Mouse (Mus musculus) MEL (cell line): Measurements from ENCODE around the gene Yeats2. TPM values are rescaled to one million over a fixed set of nuclear protein-coding genes. Genes with fewer than 3 reads are reported as not detected.
A peak's percentile ranks its signal among the peaks of the same experiment; 100 is the strongest.

Experiments used
- DNase-seq: peaks from one replicate; pipeline ENCODE4 v3.0.0; 2011; ENCODE audit warnings: low read depth, low spot score
- H3K27ac ChIP-seq: 2 replicates; pipeline ENCODE4 v1.5.1; 2012; ENCODE audit warnings: low read depth, mild to moderate bottlenecking, control low read depth, low read length, moderate library complexity; ENCODE audit not compliant: control insufficient read depth
- H3K27me3 ChIP-seq, 2 experiments: fragments of 150-350 bp in 1 of 2; sonication (generic) in 1 of 2; 2 replicates each; pipeline ENCODE4 v1.6.1; 2012; ENCODE audit warnings: low read length in 2 of 2, mild to moderate bottlenecking in 2 of 2, improper control_type of control experiment in 1 of 2, moderate library complexity in 1 of 2; ENCODE audit not compliant: insufficient read depth in 2 of 2, control insufficient read depth in 1 of 2
- H3K36me3 ChIP-seq, 2 experiments: 2 replicates each; pipeline ENCODE4 v1.6.1; 2012 to 2014; ENCODE audit warnings: low read length in 2 of 2, improper control_type of control experiment in 1 of 2, inconsistent platforms in 1 of 2, mild to moderate bottlenecking in 1 of 2; ENCODE audit not compliant: insufficient read depth in 2 of 2, control insufficient read depth in 1 of 2
- H3K4me1 ChIP-seq, 2 experiments: fragments of 150-350 bp in 1 of 2; sonication (generic) in 1 of 2; 2 replicates each; pipeline ENCODE4 v1.6.1; 2012; ENCODE audit warnings: low read length in 2 of 2, improper control_type of control experiment in 1 of 2, mild to moderate bottlenecking in 1 of 2; ENCODE audit not compliant: insufficient read depth in 2 of 2, control insufficient read depth in 1 of 2
- H3K4me3 ChIP-seq, 2 experiments: fragments of 150-350 bp in 1 of 2; sonication (generic) in 1 of 2; 2 replicates each; pipeline ENCODE4 v1.5.1; 2012; ENCODE audit warnings: low read depth in 2 of 2, low read length in 2 of 2, mild to moderate bottlenecking in 2 of 2, moderate library complexity in 2 of 2, control low read depth in 1 of 2, improper control_type of control experiment in 1 of 2; ENCODE audit not compliant: control insufficient read depth in 1 of 2, insufficient read depth in 1 of 2
- H3K79me2 ChIP-seq: 2 replicates; pipeline ENCODE4 v1.6.1; 2012; ENCODE audit warnings: mild to moderate bottlenecking, low read length, moderate library complexity; ENCODE audit not compliant: control insufficient read depth, poor library complexity, insufficient read depth
- H3K9ac ChIP-seq: 2 replicates; pipeline ENCODE4 v1.6.1; 2012; ENCODE audit warnings: low read depth, mild to moderate bottlenecking, control low read depth, low read length, moderate library complexity; ENCODE audit not compliant: control insufficient read depth, poor library complexity, severe bottlenecking
- H3K9me3 ChIP-seq: fragments of 150-350 bp; sonication (generic); replicated peaks from 2 replicates; pipeline ENCODE4 v1.6.1; 2012; ENCODE audit warnings: mild to moderate bottlenecking, low read length, improper control_type of control experiment, moderate library complexity; ENCODE audit not compliant: insufficient read depth
- BHLHE40 ChIP-seq: IDR thresholded peaks from 2 replicates; pipeline ENCODE4 v1.6.1; 2012; ENCODE audit warnings: low read depth, mild to moderate bottlenecking, inconsistent platforms, low read length, improper control_type of control experiment, borderline replicate concordance
- CHD1 ChIP-seq: IDR thresholded peaks from 2 replicates; pipeline ENCODE4 v1.6.1; 2012; ENCODE audit warnings: low read depth, mild to moderate bottlenecking, inconsistent platforms, low read length, improper control_type of control experiment
- E2F4 ChIP-seq: IDR thresholded peaks from 2 replicates; pipeline ENCODE4 v1.6.1; 2011; ENCODE audit warnings: low read depth, low read length, improper control_type of control experiment, borderline replicate concordance
- ELF1 ChIP-seq: IDR thresholded peaks from 2 replicates; pipeline ENCODE4 v1.6.1; 2014; ENCODE audit warnings: low read depth, mild to moderate bottlenecking, inconsistent platforms, low read length, improper control_type of control experiment, moderate library complexity
- EP300 ChIP-seq, 2 experiments: IDR thresholded peaks; 2 replicates each; pipeline ENCODE4 v1.6.1; 2011; ENCODE audit warnings: improper control_type of control experiment in 2 of 2, low read length in 2 of 2, low read depth in 1 of 2, mild to moderate bottlenecking in 1 of 2
- ETS1 ChIP-seq: IDR thresholded peaks from 2 replicates; pipeline ENCODE4 v1.6.1; 2012; ENCODE audit warnings: low read depth, mild to moderate bottlenecking, inconsistent platforms, low read length, improper control_type of control experiment, moderate library complexity
- GATA1 ChIP-seq: IDR thresholded peaks from 2 replicates; pipeline ENCODE4 v1.6.1; 2011; ENCODE audit warnings: low read depth, low read length, improper control_type of control experiment
- JUND ChIP-seq: IDR thresholded peaks from 2 replicates; pipeline ENCODE4 v1.6.1; 2011; ENCODE audit warnings: low read depth, mild to moderate bottlenecking, improper control_type of control experiment, low read length
- MAX ChIP-seq: IDR thresholded peaks from 2 replicates; pipeline ENCODE4 v1.6.1; 2011; ENCODE audit warnings: low read length, improper control_type of control experiment
- MAZ ChIP-seq: IDR thresholded peaks from 2 replicates; pipeline ENCODE4 v1.6.1; 2012; ENCODE audit warnings: low read depth, mild to moderate bottlenecking, inconsistent platforms, low read length, improper control_type of control experiment
- MXI1 ChIP-seq: IDR thresholded peaks from 2 replicates; pipeline ENCODE4 v1.6.1; 2011; ENCODE audit warnings: mild to moderate bottlenecking, low read depth, low read length, improper control_type of control experiment
- MYC ChIP-seq: IDR thresholded peaks from 2 replicates; pipeline ENCODE4 v1.6.1; 2011; ENCODE audit warnings: low read depth, mild to moderate bottlenecking, low read length, improper control_type of control experiment, moderate library complexity
- POLR2A ChIP-seq, 2 experiments: IDR thresholded peaks; 2 replicates each; pipeline ENCODE4 v1.6.1; 2011 to 2012; ENCODE audit warnings: low read length in 2 of 2, mild to moderate bottlenecking in 2 of 2, control low read depth in 1 of 2, improper control_type of control experiment in 1 of 2, low read depth in 1 of 2, moderate library complexity in 1 of 2; ENCODE audit not compliant: control insufficient read depth in 1 of 2, insufficient read depth in 1 of 2, poor library complexity in 1 of 2
- POLR2AphosphoS5 ChIP-seq: IDR thresholded peaks from 2 replicates; pipeline ENCODE4 v1.6.1; 2012; ENCODE audit warnings: low read depth, borderline replicate concordance, mild to moderate bottlenecking, inconsistent platforms, low read length, moderate library complexity, mixed read lengths
- TAL1 ChIP-seq: IDR thresholded peaks from 2 replicates; pipeline ENCODE4 v1.6.1; 2012; ENCODE audit warnings: mild to moderate bottlenecking, inconsistent platforms, low read length, moderate library complexity, mixed read lengths
- TCF12 ChIP-seq: IDR thresholded peaks from 2 replicates; pipeline ENCODE4 v1.6.1; 2014; ENCODE audit warnings: low read depth, mild to moderate bottlenecking, inconsistent platforms, low read length, improper control_type of control experiment, moderate library complexity
- UBTF ChIP-seq: IDR thresholded peaks from 2 replicates; pipeline ENCODE4 v1.6.1; 2012; ENCODE audit warnings: low read depth, mild to moderate bottlenecking, inconsistent platforms, low read length, improper control_type of control experiment, moderate library complexity, borderline replicate concordance; ENCODE audit not compliant: insufficient read depth
- ZC3H11A ChIP-seq: IDR thresholded peaks from 2 replicates; pipeline ENCODE4 v1.6.1; 2012; ENCODE audit warnings: low read depth, mild to moderate bottlenecking, inconsistent platforms, low read length, improper control_type of control experiment
- ZKSCAN1 ChIP-seq: IDR thresholded peaks from 2 replicates; pipeline ENCODE4 v1.6.1; 2012; ENCODE audit warnings: low read depth, mild to moderate bottlenecking, inconsistent platforms, low read length, improper control_type of control experiment, moderate library complexity
- ZNF384 ChIP-seq: IDR thresholded peaks from 2 replicates; pipeline ENCODE4 v1.6.1; 2012; ENCODE audit warnings: low read depth, mild to moderate bottlenecking, inconsistent platforms, low read length, improper control_type of control experiment
- polyA plus RNA-seq, 2 experiments: library from polyadenylated mRNA; stranded (reverse) in 1 of 2; unstranded in 1 of 2; fragments of >175 nt in 1 of 2; fragments of >200 nt in 1 of 2; gene quantifications; 2 replicates each; pipeline versions ENCODE4 v1.2.1 to v1.2.4; 2012; ENCODE audit warnings: low replicate concordance in 2 of 2, low read depth in 1 of 2; ENCODE audit not compliant: insufficient read length in 2 of 2, insufficient read depth in 1 of 2, missing spikeins in 1 of 2
- total RNA-seq: library from RNA; depleted of rRNA; stranded (reverse); fragments of 300-350 nt; gene quantifications from 2 replicates; pipeline ENCODE4 v1.2.3, GENCODE M21; 2012

Yeats2 gene
- total and polyA plus RNA-seq, 3 experiments, result 12.7 to 23.2 TPM; not detected in 1

GRCm38 (mm10) chr16:20097711-20098374 is 43.0 kb upstream of the Yeats2 start (continued):
- no peak for TF ChIP-seq GATA1
- no peak for TF ChIP-seq CHD1
- TF ChIP-seq MAZ, result peak; percentile 72
- peak in 1 of 2 experiments; percentile 38; a peak in 1 of 4 replicates for TF ChIP-seq POLR2A (IDR thresholded peaks at IDR 0.05; ENCODE audit: control insufficient read depth in 1 of 2, insufficient read depth in 1 of 2, low read depth in 1 of 2, low read length in 2 of 2, poor library complexity in 1 of 2)
- TF ChIP-seq ZKSCAN1, result no peak
- TF ChIP-seq JUND, result no peak
- TF ChIP-seq MXI1, result no peak; the same call in none of the 2 replicates
- TF ChIP-seq MYC, result no peak

GRCm38 (mm10) chr16:20098375-20098727 is 42.5 kb upstream of the Yeats2 start:
- no peaks in the 10 kb centered on the region for H3K27me3 ChIP-seq
- no peaks in the 10 kb centered on the region for H3K9me3 ChIP-seq
- H3K27ac ChIP-seq, result peak overlapping the region; percentile 59
- no peak for DNase-seq
- H3K36me3 ChIP-seq, result peaks cover 0 to 15% of the 10 kb centered on the region in 2 experiments; a peak in 2 of 4 replicates
- no peaks in the 10 kb centered on the region; the same call in 1 of the 2 replicates for H3K79me2 ChIP-seq
- TF ChIP-seq GATA1 (peak; percentile 61; the same call in 1 of the 2 replicates), BHLHE40 (0 out of 2 replicates have a peak, but pooled peaks have one; percentile 51), ZC3H11A (no peak), JUND (no peak), EP300 (IDR thresholded peaks at IDR 0.05; ENCODE audit: low read depth in 1 of 2, low read length in 2 of 2) (peak; percentile 42 to 62; a peak in 2 of 4 replicates), TAL1 (peak; percentile 59), POLR2AphosphoS5 (no peak), UBTF (no peak), E2F4 (no peak), ZNF384 (peak; percentile 86), ELF1 (no peak), ETS1 (peak; percentile 91), TCF12 (peak; percentile 80), MAX (no peak)
- H3K4me1 ChIP-seq, result peaks cover 7 to 8% of the 10 kb centered on the region in 2 experiments
- peak overlapping the region; percentile 67 to 82 for H3K4me3 ChIP-seq
- peak overlapping the region; percentile 62 for H3K9ac ChIP-seq
